Mouse (Mus musculus) left cerebral cortex, postnatal 25 days (tissue): Measurements from ENCODE around the gene C2. TPM values are rescaled to one million over a fixed set of nuclear protein-coding genes. Genes with fewer than 3 reads are reported as not detected.
"Not testable (repeated sequence)": the region's sequence is repeated elsewhere in the genome, so short reads cannot be mapped to it uniquely, and the experiment has no call there.

Experiments used
- DNase-seq, 2 experiments: peaks; one replicate each; pipeline ENCODE4 v3.0.0; 2022; ENCODE audit warnings: low spot score in 2 of 2, mixed read lengths in 1 of 2
- intact Hi-C: fragments of 180-260 bp; cut with DNase I; formaldehyde crosslinking; loops from one replicate; pipeline ENCODE4 v1.15.1; 2025
- microRNA-seq, 2 experiments: library from miRNA; unstranded; fragments of <30 nt; microRNA quantifications; one replicate each; pipeline ENCODE4 v1.2.0; 2022
- total RNA-seq, 2 experiments: library from RNA; stranded (reverse); gene quantifications; 2 replicates each; pipeline ENCODE4 v1.2.3; 2021

C2 gene
- total RNA-seq, 2 experiments from 2014 or later = 1.5 to 3.6 TPM

DNA sequence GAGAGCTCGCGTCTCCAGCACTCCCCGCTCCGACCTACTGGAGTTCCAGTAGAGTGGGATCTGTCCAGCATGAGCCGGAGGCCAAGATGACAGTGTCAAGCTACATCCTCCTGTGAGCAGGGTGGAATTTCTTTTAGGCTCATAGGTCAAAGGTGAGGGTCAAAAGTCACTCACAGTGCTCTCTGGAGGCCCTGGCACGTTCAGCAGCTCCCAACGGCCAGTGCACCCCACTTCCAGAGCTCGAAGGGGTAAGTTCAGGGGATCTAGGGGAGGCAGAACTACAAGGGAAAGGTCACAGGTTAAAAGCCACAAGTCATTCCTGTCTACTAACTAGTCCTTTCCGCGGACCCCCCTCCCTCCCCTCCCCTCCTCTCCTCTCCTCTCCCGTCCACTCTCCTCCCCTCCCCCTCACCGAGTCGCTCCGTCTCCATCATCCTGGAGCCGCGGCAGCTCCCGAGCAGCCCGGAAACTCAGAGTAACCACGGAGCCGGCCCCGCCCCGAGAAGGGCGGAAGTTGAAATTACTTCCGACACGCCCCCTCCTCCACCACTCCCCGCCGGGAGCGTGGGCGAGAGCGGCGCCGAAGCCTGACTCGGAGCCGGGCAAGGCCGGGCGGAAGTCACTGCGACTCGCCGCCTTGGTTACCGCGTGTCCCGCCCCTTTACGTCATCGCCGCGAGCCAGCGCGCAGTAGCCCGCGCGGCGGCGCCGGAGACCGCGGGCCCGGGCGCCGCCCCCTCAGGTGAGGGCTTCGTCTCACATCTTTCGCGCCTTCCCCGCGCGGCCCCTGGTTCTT is 48.1 kb downstream of the C2 start, which contains the start of the genes Skiv2l and Nelfe:
Gene Skiv2l, minus strand, starts transcription at position 489 of the 795 bp plus-strand sequence.
Gene Nelfe, plus strand, starts transcription at position 670 of the 795 bp plus-strand sequence.
- intact Hi-C loops = loop anchor here (1.0 to 5.0 kb wide), 3 partner anchors 14 to 132 kb away; partner anchors contain the start of genes Lsm2 and Stk19
- DNase-seq = peak; percentile 98

DNA sequence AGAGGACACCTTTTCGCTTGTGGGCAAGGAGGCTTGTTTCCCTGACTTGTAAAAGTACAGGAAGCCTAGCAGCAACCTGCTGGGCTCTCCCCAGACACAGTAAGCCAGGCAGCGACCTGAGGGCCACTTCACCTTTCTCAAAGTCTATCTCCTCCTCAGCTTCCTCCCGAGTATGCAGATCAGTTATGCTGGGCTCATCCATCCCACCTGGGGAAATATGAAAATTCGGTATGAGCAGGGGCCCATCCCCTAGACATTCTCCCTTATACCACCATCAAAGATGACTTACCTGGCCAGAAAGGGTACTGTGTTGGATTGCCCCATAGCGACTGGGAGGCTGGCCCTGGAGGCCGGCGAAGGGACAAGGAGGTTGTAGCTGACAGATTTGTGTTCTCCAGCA is 50.5 kb downstream of the C2 start:
- no peak for DNase-seq
- intact Hi-C loops = no loop called here

DNA sequence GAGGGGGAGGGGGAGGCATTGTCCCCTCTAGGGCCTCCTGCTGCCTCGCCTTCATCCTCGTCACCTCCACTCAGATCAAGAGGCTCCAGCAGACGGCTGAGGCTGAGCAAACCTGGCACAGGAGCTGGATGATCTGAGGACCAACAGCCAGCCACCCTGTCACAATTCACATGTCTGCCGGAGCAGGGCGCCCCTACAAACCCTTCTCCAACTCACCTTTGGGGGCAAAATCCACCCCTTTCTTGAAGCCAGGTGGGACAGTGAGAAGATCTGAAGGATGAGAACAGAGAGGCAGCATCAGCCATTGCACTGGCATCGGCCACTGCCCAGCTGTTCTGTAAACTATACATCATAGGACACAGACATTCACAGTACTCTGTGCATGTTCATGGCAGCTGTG is 50.9 kb downstream of the C2 start:
- DNase-seq = no peak
- intact Hi-C loops = no loop called here

DNA sequence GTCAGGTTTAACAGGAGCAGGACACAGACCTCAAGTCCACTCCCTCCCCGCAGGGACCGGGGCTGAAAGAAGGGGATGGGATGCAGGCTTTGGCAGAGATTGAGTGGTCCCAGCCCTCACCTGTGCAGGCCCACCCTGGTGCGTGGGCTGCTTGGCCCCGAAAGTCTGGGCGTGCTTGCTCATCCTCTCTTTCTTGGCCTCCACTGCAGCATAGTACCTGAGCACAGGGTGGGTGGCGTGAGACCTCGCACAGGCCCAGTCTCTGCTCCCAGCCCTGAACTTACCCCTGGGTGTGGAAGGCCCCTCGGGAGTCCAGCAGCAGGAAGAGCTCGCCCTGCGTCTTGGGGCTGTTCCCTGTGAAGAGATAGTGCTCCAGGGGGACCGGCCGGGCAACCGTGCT is 53.2 kb downstream of the C2 start:
- DNase-seq = no peak
- intact Hi-C loops = no loop called here

- intact Hi-C loops = no loop called here
Observed at GRCm38 (mm10) chr17:34840736-34841307, 57.2 kb downstream of the C2 start.

DNA sequence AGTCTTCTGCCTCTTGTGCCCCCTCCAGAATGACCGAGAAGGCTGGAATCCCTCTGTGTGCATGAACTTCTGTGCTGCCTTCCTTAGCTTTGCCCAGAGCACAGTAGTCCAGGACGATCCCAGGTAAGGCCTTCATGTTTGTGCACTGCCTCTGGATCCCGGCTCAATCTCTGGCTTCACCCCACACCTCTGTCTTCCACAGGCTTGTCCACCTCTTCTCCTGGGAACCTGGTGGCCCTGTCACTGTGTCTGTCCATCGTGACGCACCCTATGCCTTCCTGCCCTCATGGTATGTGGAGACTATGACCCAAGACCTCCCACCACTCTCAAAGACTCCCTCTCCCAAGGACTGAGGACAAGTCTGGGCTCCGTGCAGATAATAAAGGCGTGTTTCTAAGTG is 59.3 kb downstream of the C2 start:
- intact Hi-C loops = no loop called here
- no peak for DNase-seq

More at GRCm38 (mm10) chr17:34840736-34841307, 57.2 kb downstream of the C2 start:
- no peak for DNase-seq

GRCm38 (mm10) chr17:34837464-34838324 is 60.4 kb downstream of the C2 start:
- DNase-seq = no peak
- intact Hi-C loops = no loop called here

GRCm38 (mm10) chr17:34836856-34837221 is 61.2 kb downstream of the C2 start, which contains the start of the genes Stk19 and Dxo:
Gene Stk19 (minus strand): TSS chr17:34836945.
Gene Dxo (plus strand): TSS chr17:34837019.
- intact Hi-C loops = loop anchor here (1.0 kb wide), 1 partner anchor 13 kb away; the partner anchor contains the start of genes Nelfe and Skiv2l
- peak; percentile 99 for DNase-seq

GRCm38 (mm10) chr17:34836155-34836855 is 61.8 kb downstream of the C2 start:
- intact Hi-C loops = loop anchor here (1.0 kb wide), 1 partner anchor 14 kb away; the partner anchor contains the start of genes Nelfe and Skiv2l

DNA sequence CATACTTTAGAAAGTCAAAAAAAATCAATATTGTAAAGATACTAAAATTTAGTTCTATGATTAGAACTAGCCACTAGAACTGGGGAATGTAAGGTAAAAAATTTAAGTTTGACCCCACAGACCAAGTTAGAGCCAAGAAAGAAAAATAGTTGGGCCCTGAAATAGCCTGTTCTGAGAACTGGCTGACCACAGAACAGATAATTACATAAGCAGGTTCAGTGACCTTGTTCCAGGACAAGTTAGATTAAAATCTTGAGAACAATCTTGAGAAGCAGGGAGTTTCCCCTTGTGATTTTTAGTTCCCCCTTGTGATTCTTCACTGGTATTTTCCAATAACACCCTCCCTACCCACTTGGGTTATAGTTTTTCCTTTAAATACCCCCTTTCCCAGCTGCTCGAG is 67.3 kb downstream of the C2 start:
- DNase-seq, intact Hi-C loops: not testable (repeated sequence)

More at GRCm38 (mm10) chr17:34836155-34836855, 61.8 kb downstream of the C2 start:
- no peak for DNase-seq

GRCm38 (mm10) chr17:34814818-34815370 is 83.2 kb downstream of the C2 start:
- no peak for DNase-seq
- intact Hi-C loops = loop anchor here (5.0 kb wide), 1 partner anchor 163 kb away; no protein-coding TSS in a partner anchor

DNA sequence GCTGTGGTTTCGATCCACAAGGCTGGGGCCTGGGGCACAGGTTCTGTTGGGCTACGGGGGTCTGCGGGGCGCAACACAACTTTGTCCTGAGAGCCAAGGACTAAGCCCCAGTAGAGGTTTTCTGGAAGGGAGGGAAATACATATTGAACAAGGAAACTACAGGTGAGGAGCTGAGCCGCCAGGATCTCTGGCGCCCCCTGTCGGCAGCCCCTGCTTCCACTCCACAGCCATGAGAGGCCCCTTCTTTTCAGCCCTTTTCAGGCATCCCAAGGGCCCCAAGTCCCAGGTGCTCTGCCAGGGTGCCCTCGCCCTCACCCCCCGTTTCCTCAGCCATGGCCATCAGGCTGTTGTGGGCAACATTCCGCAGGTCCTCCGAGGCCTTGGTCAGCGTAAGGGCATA is 84.3 kb downstream of the C2 start:
- intact Hi-C loops = loop anchor here (5.0 kb wide), 1 partner anchor 161 kb away; no protein-coding TSS in a partner anchor
- DNase-seq = peak in 1 of 2 experiments; percentile 22

Small RNA genes lying within 50 kb of the gene (microRNA-seq; reads per million reads assigned to microRNA genes)
- gene Mir6970 (0.50 to 3.4 reads per million in 2 experiments), gene Mir6971 (2.4 to 4.0 reads per million in 2 experiments), gene Mir6972 (0 reads per million in 2 experiments)

Other genes with a start within 250 kb of the C2 start
- gene Tnxb, start 227.7 kb downstream of the C2 start, total RNA-seq = 1 to 10 TPM; 1.2 to 1.6 TPM
- 10 to 100 TPM in 1 of 2 experiments, 1 to 10 TPM in 1; 7.6 to 10.3 TPM for gene C4b, start 154.4 kb downstream of the C2 start, total RNA-seq
- gene Cyp21a1, start 93.7 kb downstream of the C2 start, total RNA-seq = not detected
- gene Stk19, start 61.3 kb downstream of the C2 start, total RNA-seq = 10 to 100 TPM; 52.2 to 57.6 TPM
- gene Dxo, start 61.2 kb downstream of the C2 start, total RNA-seq = 10 to 100 TPM; 35.9 to 37.1 TPM
- gene Skiv2l, start 48.1 kb downstream of the C2 start, total RNA-seq = 10 to 100 TPM; 64.0 to 65.9 TPM
- gene Nelfe, start 47.9 kb downstream of the C2 start, total RNA-seq = 10 to 100 TPM; 30.9 to 37.9 TPM
- under 1 TPM in 1 of 2 experiments, not detected in 1; 0.30 TPM for gene Cfb, start 35.7 kb downstream of the C2 start, total RNA-seq
- 1 to 10 TPM; 6.9 to 7.3 TPM for gene Zbtb12, start 18.8 kb downstream of the C2 start, total RNA-seq
- not detected for gene Gm20547, start 16.2 kb downstream of the C2 start, total RNA-seq
- 100 to 1,000 TPM; 166 to 167 TPM for gene Ehmt2, start 204 bp upstream of the C2 start, total RNA-seq
- under 1 TPM; 0.55 to 0.66 TPM for gene Slc44a4, start 16.2 kb upstream of the C2 start, total RNA-seq
- gene Neu1, start 33.0 kb upstream of the C2 start, total RNA-seq = 10 to 100 TPM; 42.9 to 44.0 TPM
- gene Hspa1b, start 61.0 kb upstream of the C2 start, total RNA-seq = 10 to 100 TPM in 1 of 2 experiments, 1 to 10 TPM in 1; 9.9 to 15.0 TPM
- gene Gm20481, start 71.6 kb upstream of the C2 start, total RNA-seq = not detected
- 10 to 100 TPM; 10.8 to 12.6 TPM for gene Hspa1a, start 73.9 kb upstream of the C2 start, total RNA-seq
- under 1 TPM; 0.27 to 0.34 TPM for gene Hspa1l, start 74.4 kb upstream of the C2 start, total RNA-seq
- gene Lsm2, start 83.6 kb upstream of the C2 start, total RNA-seq = 10 to 100 TPM; 17.3 to 18.0 TPM
- 10 to 100 TPM; 38.0 to 44.7 TPM for gene Vars, start 102.7 kb upstream of the C2 start, total RNA-seq
- gene Vwa7, start 118.3 kb upstream of the C2 start, total RNA-seq = under 1 TPM; 0.30 to 0.37 TPM
- under 1 TPM; 0.60 to 0.83 TPM for gene Sapcd1, start 129.8 kb upstream of the C2 start, total RNA-seq
- gene Msh5, start 148.5 kb upstream of the C2 start, total RNA-seq = under 1 TPM; 0.76 to 0.96 TPM
- gene Clic1, start 151.7 kb upstream of the C2 start, total RNA-seq = 10 to 100 TPM in 1 of 2 experiments, 1 to 10 TPM in 1; 9.9 to 11.6 TPM
- 10 to 100 TPM; 12.1 to 12.5 TPM for gene Ddah2, start 160.8 kb upstream of the C2 start, total RNA-seq
- not detected for gene Ly6g6c, start 167.1 kb upstream of the C2 start, total RNA-seq
- gene Mpig6b, start 167.9 kb upstream of the C2 start, total RNA-seq = not detected
- 1 to 10 TPM; 2.4 to 2.7 TPM for gene Ly6g6e, start 178.6 kb upstream of the C2 start, total RNA-seq
- gene Ly6g6d, start 179.8 kb upstream of the C2 start, total RNA-seq = 1 to 10 TPM in 1 of 2 experiments, under 1 TPM in 1; 0.69 to 1.9 TPM
- gene Ly6g6f, start 187.3 kb upstream of the C2 start, total RNA-seq = not detected
- gene Abhd16a, start 191.0 kb upstream of the C2 start, total RNA-seq = 100 to 1,000 TPM; 107 to 109 TPM
- gene Ly6g5c, start 210.0 kb upstream of the C2 start, total RNA-seq = not detected
- under 1 TPM; 0.69 to 0.94 TPM for gene Ly6g5b, start 217.2 kb upstream of the C2 start, total RNA-seq
- 10 to 100 TPM; 13.1 to 15.2 TPM for gene Gpank1, start 223.2 kb upstream of the C2 start, total RNA-seq
- gene Csnk2b, start 223.8 kb upstream of the C2 start, total RNA-seq = 100 to 1,000 TPM; 183 to 185 TPM
- 10 to 100 TPM; 24.1 to 29.8 TPM for gene D17H6S53E, start 228.1 kb upstream of the C2 start, total RNA-seq
- gene Apom, start 233.8 kb upstream of the C2 start, total RNA-seq = not detected
- gene Bag6, start 236.9 kb upstream of the C2 start, total RNA-seq = 100 to 1,000 TPM; 286 to 292 TPM